Mouse (Mus musculus) heart, embryonic 11.5 days (tissue): ENCODE results near the gene Tmem178. TPM values are rescaled to one million over a fixed set of nuclear protein-coding genes. Genes with fewer than 3 reads are reported as not detected.

Experiments used
- ATAC-seq: fragments of 200-750 bp; cut with Nextera tagmentation; replicated peaks from 2 replicates; pipeline ENCODE4 v1.8.0; 2017; ENCODE audit warnings: moderate library complexity; ENCODE audit not compliant: insufficient number of reproducible peaks, low FRiP score, low TSS enrichment
- H3K27ac ChIP-seq: fragments of 300-500 bp; sonication (generic); 2 replicates; pipeline ENCODE4 v1.5.1; 2014; ENCODE audit warnings: mild to moderate bottlenecking, low read depth, low read length
- H3K27me3 ChIP-seq: fragments of 300-500 bp; sonication (generic); 2 replicates; pipeline ENCODE4 v1.6.1; 2014; ENCODE audit warnings: mild to moderate bottlenecking, low read length, mixed read lengths; ENCODE audit not compliant: control insufficient read depth, insufficient read depth
- H3K36me3 ChIP-seq: fragments of 300-500 bp; sonication (generic); 2 replicates; pipeline ENCODE4 v1.6.1; 2014; ENCODE audit warnings: mild to moderate bottlenecking, low read length, moderate library complexity, mixed read lengths; ENCODE audit not compliant: control insufficient read depth, insufficient read depth
- H3K4me1 ChIP-seq: fragments of 300-500 bp; sonication (generic); 2 replicates; pipeline ENCODE4 v1.6.1; 2014; ENCODE audit warnings: low read length; ENCODE audit not compliant: control insufficient read depth, insufficient read depth
- H3K4me2 ChIP-seq: fragments of 300-500 bp; sonication (generic); 2 replicates; pipeline ENCODE4 v1.6.1; 2014; ENCODE audit warnings: mild to moderate bottlenecking, moderate library complexity
- H3K4me3 ChIP-seq: fragments of 300-500 bp; sonication (generic); 2 replicates; pipeline ENCODE4 v1.5.1; 2014; ENCODE audit warnings: low read depth, low read length
- H3K9ac ChIP-seq: fragments of 300-500 bp; sonication (generic); 2 replicates; pipeline ENCODE4 v1.6.1; 2014; ENCODE audit warnings: mild to moderate bottlenecking, low read depth, low read length, moderate library complexity
- H3K9me3 ChIP-seq: fragments of 300-500 bp; sonication (generic); replicated peaks from 2 replicates; pipeline ENCODE4 v1.6.1; 2016; ENCODE audit warnings: low read length; ENCODE audit not compliant: control insufficient read depth
- WGBS: fragments of 180-500 bp; shearing (Covaris S2); extraction: QIAGEN DNeasy Blood & Tissue Kit; methylation state at CpG from one replicate; pipeline ENCODE4 v1.1.7; 2014; ENCODE audit not compliant: insufficient replicate concordance; 5-methylcytosine and 5-hydroxymethylcytosine counted together
- polyA plus RNA-seq: library from polyadenylated mRNA; unstranded; fragments of >200 nt; fragmentation: Nextera tagmentation; extraction: Ambion mirVana; gene quantifications from 2 replicates; pipeline ENCODE4 v1.2.1, GENCODE M21; 2014

Tmem178 gene
- polyA plus RNA-seq, 1 experiment from 2014 or later = 6.0 TPM

- Histone ChIP-seq H3K27ac (no peak overlapping the region), H3K9ac (no peak overlapping the region), H3K4me2 (no peak overlapping the region), H3K4me1 (peaks cover 10% of the 10 kb centered on the region), H3K9me3 (no peaks in the 10 kb centered on the region), H3K36me3 (no peaks in the 10 kb centered on the region), H3K27me3 (peaks cover 11% of the 10 kb centered on the region), H3K4me3 (no peak overlapping the region)
- 67% methylated on average over 10 of the region's 10 CpGs for WGBS
- no peak for ATAC-seq
Observed at GRCm38 (mm10) chr17:80949895-80950294, 5.5 kb downstream of the Tmem178 start.

GRCm38 (mm10) chr17:80952305-80952704 lies 7.9 kb downstream of the Tmem178 start:
- no peak overlapping the region for H3K27ac ChIP-seq
- peaks cover 3% of the 10 kb centered on the region; the same call in 1 of the 2 replicates for H3K27me3 ChIP-seq
- 51% methylated on average over 7 of the region's 7 CpGs for WGBS
- H3K4me1 ChIP-seq = peaks cover 10% of the 10 kb centered on the region
- ATAC-seq = no peak
- H3K36me3 ChIP-seq = no peaks in the 10 kb centered on the region
- no peak overlapping the region for H3K9ac ChIP-seq
- H3K9me3 ChIP-seq = no peaks in the 10 kb centered on the region
- H3K4me3 ChIP-seq = no peak overlapping the region
- no peak overlapping the region for H3K4me2 ChIP-seq

GRCm38 (mm10) chr17:80955415-80955814 lies 11.0 kb downstream of the Tmem178 start:
- Histone ChIP-seq H3K27me3 (peaks cover 3% of the 10 kb centered on the region; the same call in 1 of the 2 replicates), H3K4me3 (no peak overlapping the region), H3K4me2 (no peak overlapping the region), H3K4me1 (peaks cover 10% of the 10 kb centered on the region), H3K36me3 (no peaks in the 10 kb centered on the region), H3K27ac (no peak overlapping the region), H3K9me3 (peaks cover 2% of the 10 kb centered on the region; the same call in 1 of the 2 replicates), H3K9ac (no peak overlapping the region)
- WGBS = 77% methylated on average over 7 of the region's 7 CpGs
- no peak for ATAC-seq

GRCm38 (mm10) chr17:80955998-80956811 lies 11.8 kb downstream of the Tmem178 start:
- H3K4me3 ChIP-seq = no peak overlapping the region
- H3K4me2 ChIP-seq = no peak overlapping the region
- ATAC-seq = no peak
- H3K9ac ChIP-seq = no peak overlapping the region
- peaks cover 10% of the 10 kb centered on the region for H3K4me1 ChIP-seq
- no peaks in the 10 kb centered on the region for H3K36me3 ChIP-seq
- H3K27me3 ChIP-seq = peaks cover 3% of the 10 kb centered on the region; the same call in 1 of the 2 replicates
- peaks cover 2% of the 10 kb centered on the region; the same call in 1 of the 2 replicates for H3K9me3 ChIP-seq
- WGBS = 76% methylated on average over 10 of the region's 10 CpGs
- no peak overlapping the region for H3K27ac ChIP-seq

- Histone ChIP-seq H3K9me3 (peaks cover 2% of the 10 kb centered on the region; the same call in 1 of the 2 replicates), H3K27me3 (peaks cover 3% of the 10 kb centered on the region; the same call in 1 of the 2 replicates), H3K4me1 (no peaks in the 10 kb centered on the region), H3K9ac (no peak overlapping the region), H3K36me3 (no peaks in the 10 kb centered on the region), H3K4me2 (no peak overlapping the region), H3K4me3 (no peak overlapping the region), H3K27ac (no peak overlapping the region)
- 51% methylated on average over 6 of the region's 6 CpGs for WGBS
- no peak for ATAC-seq
Observed at GRCm38 (mm10) chr17:80958332-80958731, 13.9 kb downstream of the Tmem178 start.

DNA sequence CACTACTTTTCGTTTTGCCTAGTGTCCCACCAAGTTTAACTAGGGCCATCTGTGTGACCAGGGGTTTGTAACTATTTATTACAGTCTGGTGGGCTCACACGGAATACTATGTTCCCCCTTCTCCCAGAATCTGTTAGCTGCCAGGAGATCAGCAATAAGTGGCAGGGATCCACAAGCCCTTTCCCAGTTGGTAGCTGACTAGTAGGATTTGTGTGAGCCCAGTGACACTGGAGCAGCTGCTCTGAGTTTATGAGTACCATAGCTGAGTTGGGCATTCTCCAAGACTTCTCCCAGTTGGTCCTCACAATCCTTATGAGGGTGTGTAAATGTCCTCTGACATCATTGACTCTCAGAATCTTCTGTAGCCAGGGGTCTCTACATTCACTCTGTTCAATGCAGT lies 15.4 kb downstream of the Tmem178 start:
- H3K27ac ChIP-seq = no peak overlapping the region
- H3K9me3 ChIP-seq = peaks cover 2% of the 10 kb centered on the region; the same call in 1 of the 2 replicates
- ATAC-seq = no peak
- no peaks in the 10 kb centered on the region for H3K4me1 ChIP-seq
- no peak overlapping the region for H3K4me2 ChIP-seq
- no peaks in the 10 kb centered on the region for H3K36me3 ChIP-seq
- 67% methylated on average over 2 of the region's 2 CpGs for WGBS
- no peak overlapping the region for H3K9ac ChIP-seq
- no peak overlapping the region for H3K4me3 ChIP-seq
- peaks cover 3% of the 10 kb centered on the region; the same call in 1 of the 2 replicates for H3K27me3 ChIP-seq

GRCm38 (mm10) chr17:80967475-80967874 lies 23.0 kb downstream of the Tmem178 start:
- H3K4me1 ChIP-seq = peaks cover 28% of the 10 kb centered on the region
- WGBS = 17% methylated on average over 7 of the region's 7 CpGs
- no peaks in the 10 kb centered on the region for H3K9me3 ChIP-seq
- no peak overlapping the region for H3K4me2 ChIP-seq
- no peak overlapping the region for H3K9ac ChIP-seq
- no peaks in the 10 kb centered on the region for H3K36me3 ChIP-seq
- no peaks in the 10 kb centered on the region for H3K27me3 ChIP-seq
- H3K27ac ChIP-seq = no peak overlapping the region
- H3K4me3 ChIP-seq = no peak overlapping the region
- ATAC-seq = no peak

GRCm38 (mm10) chr17:80969643-80970619 lies 25.5 kb downstream of the Tmem178 start:
- Histone ChIP-seq H3K9ac (0 out of 2 replicates have a peak overlapping the region, but pooled peaks have one; percentile 10), H3K4me1 (peaks cover 28% of the 10 kb centered on the region), H3K4me3 (no peak overlapping the region), H3K4me2 (peak overlapping the region; percentile 60), H3K9me3 (no peaks in the 10 kb centered on the region), H3K36me3 (no peaks in the 10 kb centered on the region), H3K27ac (peak overlapping the region; percentile 4; the same call in 1 of the 2 replicates), H3K27me3 (no peaks in the 10 kb centered on the region)
- ATAC-seq = no peak
- WGBS = 48% methylated on average over 18 of the region's 18 CpGs
